Mouse (Mus musculus): ENCODE data around the gene Syt7. TPM values are rescaled to one million over a fixed set of nuclear protein-coding genes. Genes with fewer than 3 reads are reported as not detected.

Gene Syt7
- total RNA-seq (2021) = 21.6 and 27.9 TPM in 2 replicates
- long read RNA-seq, partial matches to known transcripts = 0 of 6 reads
- long read RNA-seq, other reads (novel, unspliced or antisense) = 6 of 6 reads

DNA sequence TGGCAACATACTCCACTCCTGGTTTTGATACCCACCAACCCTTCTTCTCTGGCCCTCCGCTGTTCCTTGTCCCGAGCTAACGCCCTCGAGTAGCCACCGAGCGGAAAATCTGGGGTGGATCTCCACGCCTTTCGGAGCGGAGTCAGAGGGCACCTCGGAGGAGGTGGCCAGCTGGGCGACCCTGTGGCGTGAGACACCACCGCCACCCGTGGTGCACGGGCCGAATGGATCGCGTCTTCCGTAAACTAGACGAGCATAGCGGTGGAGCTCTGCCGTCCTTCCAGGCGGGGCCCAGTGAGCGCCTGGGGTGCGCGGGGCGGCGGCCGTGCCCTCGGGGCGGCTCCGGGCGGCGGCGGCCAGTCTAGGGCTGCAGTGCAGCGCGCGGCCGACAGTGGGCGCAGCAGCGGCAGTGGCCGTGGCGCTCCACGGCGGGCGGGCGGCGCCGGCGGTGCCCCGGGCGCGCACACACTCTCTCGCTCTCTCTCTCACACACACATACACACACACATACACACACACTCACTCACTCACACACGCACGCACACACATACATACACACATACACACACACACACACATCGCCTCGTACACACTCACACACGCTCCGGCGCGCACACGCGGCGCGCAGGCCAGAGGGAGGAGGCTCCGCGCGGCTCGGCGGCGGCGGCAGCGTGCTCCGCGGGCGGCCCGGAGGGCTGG lies at the start of gene Syt7:
Gene Syt7 (plus strand): TSS at position 476 of the 699 bp plus-strand sequence.
- DNase-seq = peak; percentile 93

DNA sequence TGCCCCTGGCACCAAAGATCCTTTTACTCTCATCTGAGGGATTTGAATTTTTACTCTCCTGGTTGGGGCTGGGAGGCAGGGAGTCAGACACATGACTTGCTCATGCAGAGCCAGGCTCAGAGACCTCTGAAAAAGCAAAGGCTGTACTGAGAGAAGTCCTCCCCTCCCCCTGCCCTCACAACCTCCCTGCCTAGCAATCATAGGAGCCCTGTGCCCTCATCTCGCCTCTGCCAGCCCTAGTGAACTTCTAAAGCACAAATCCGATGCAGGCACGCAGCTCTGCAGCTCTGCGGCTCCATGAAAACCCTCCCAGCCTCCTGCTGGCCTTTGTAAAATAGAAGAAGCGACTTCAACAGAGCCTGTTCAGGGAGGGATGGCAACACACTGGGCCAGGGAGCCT lies 49.6 kb upstream of the Syt7 start:
- no peak for DNase-seq

DNA sequence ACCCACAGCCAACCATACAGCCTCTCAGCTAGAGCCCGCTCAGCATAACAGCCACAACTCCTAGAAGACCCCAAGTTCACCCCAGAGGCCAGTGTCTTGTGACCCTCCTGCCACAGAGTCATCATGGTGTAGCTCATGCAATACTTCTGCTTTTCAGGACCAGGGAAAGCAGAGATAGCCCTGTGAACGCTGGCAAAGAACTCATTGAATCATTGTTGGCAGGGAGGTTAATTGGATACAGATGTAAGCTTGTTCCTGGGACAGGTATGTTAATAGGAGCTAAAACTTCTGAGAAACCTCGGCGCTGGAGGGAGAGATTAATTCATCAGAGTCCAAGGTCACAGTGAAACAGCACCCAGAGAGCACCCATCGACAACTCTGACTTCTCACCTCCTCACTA lies 48.2 kb upstream of the Syt7 start:
- no peak for DNase-seq

DNA sequence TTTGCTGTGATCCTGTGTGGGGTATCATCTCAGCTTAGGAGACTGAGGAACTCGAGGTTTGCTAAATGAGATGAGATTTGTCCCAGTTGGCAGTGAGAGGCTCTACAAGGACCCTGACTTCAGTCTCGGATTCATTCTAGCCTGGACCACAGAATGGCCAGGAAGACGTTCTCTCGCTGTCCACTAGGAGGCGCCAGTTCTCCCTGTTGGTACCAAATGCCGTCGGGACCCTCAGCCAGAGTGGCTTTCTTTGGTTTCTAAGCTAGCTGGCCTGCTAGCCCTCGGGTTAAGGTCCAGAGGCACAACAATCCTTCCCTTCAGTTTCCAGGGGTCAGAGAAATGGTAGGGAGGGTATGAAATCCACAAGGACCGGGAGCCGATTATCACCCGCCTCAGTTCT lies 47.7 kb upstream of the Syt7 start:
- peak; percentile 59 for DNase-seq

DNA sequence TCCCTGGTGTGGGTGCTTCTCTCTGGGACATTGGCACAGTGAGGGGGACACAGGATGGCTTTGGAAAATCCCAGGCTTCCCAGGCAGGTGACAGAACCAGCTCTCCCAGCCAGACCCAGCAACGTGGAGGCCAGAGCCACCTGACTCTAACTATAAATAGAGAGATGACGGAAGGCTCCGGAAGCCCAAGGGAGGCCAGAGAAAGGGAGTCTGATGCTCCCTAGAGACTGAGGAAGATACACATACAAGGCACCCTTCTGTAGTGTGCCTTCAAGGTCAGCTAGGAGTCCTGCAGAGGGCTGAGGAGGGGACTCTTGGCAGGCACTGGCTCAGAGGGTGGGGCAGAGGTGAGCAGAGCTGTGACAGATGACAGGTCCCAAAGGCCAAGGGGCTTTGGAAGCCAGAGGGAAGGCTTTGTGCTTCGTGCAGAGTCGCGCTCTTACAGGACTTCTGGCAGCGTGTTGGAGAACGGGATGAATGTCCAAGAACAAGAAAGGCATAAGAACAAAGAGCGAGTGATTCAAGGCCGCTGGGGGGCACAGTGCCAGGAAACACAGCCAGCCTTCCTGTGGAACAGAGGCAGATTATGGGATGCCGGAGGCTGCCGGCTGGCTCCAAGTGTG lies 47.0 kb upstream of the Syt7 start:
- DNase-seq = peak; percentile 85

DNA sequence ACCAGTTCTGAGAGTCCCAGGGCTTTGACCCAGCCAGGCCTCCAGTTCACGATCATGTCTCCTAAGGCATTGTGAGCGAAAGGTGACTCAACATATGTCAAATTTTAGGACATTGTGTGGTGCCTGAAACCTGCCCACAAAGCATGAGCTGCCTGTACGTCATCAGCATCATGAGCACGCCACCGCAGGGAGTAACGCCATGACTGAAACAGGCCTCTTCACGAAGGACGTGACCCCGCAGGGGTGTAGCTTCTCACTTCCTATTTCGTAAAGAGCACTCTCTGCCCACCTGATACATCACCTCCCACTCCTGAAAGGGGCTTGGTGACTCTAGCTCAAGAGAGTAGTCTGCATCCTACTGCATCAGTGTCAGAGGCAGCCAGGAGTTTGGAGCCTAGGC lies 45.0 kb upstream of the Syt7 start:
- DNase-seq = no peak

DNA sequence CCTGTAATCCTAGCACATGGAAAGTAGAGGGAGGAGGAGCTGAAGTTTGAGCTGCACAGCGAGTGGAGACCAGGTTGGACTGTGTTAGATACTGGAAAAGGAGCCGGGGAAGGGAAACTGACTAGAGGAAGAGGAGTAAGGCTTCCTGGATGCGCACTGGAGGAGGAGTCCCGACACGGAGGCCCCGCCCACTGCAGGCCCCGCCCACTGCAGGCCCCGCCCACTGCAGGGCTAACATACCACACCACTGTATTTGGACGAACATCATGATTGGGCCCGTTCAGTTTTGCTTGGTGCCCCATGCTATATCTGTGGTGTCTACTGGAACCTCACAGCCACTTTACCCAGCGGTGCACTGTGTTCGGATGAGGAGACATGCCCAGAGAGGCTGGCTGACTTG lies 43.2 kb upstream of the Syt7 start:
- no peak for DNase-seq

DNA sequence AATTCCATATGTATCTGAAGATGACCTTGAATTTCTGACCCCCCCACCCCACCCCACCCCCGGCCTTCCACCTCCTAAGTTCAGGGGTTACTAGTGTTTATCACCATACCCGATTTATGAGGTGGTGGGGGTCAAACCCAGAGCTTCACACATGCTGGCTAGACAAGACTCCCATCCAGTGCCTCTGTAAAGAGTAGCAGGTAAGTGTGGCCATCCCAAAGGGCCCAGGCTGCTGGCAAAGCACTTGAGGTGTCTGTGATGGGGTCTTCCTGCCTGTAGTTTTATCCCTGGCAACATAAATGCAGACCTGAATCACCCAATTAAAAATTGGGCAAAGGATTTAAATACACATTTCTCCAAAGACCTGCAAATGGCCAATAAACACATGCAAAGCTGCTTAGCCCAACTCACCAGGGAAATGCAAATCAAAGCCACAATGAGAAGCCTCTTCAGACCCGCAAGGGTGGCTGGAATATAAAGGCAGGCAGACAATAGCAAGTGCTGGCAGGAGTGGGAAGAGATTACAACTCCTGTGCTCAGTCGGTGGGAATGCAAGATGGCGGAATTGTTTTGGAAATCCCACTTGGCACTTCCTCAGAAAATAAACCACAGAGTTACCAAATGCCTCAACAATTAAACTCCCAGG lies 41.1 kb upstream of the Syt7 start:
- DNase-seq = no peak

DNA sequence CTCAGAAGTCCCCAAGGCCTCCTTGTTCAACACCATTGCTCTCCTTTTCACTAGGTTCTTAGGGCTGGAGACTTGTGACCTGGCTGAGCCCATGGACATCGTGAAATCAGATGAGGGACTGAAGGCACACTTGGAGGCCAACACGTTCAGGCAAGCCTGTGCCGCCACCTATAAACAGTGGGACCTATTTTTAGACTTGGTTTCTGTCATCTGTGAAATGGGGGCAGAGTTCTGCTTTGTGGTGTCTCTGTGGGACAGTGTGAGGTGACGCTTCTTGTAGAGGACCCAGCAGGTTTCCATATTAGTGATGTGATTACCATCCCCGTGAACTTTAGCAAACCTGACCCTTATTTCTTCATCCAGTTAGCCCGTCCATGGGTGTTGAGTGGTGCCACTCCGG lies 36.7 kb upstream of the Syt7 start:
- no peak for DNase-seq

DNA sequence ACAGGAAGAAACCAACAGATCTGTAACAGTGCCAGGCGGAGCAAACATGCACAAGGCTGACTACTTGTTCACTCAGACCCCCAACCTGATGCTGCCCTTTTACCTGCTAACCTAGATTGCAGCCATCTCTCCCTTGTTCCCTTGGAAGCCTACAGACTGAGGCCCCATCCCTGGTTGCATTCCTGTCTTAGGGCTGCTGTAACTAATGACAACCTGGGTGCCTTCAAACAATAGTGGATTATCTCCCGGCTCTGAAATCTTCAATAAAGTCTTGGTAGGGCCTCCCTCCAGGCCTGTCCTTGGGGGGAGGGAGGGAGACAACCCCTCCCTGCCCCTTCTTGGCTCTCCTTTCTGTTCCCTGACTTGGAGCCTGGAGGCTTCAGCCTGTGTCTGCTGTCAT lies 34.1 kb upstream of the Syt7 start:
- DNase-seq = no peak

DNA sequence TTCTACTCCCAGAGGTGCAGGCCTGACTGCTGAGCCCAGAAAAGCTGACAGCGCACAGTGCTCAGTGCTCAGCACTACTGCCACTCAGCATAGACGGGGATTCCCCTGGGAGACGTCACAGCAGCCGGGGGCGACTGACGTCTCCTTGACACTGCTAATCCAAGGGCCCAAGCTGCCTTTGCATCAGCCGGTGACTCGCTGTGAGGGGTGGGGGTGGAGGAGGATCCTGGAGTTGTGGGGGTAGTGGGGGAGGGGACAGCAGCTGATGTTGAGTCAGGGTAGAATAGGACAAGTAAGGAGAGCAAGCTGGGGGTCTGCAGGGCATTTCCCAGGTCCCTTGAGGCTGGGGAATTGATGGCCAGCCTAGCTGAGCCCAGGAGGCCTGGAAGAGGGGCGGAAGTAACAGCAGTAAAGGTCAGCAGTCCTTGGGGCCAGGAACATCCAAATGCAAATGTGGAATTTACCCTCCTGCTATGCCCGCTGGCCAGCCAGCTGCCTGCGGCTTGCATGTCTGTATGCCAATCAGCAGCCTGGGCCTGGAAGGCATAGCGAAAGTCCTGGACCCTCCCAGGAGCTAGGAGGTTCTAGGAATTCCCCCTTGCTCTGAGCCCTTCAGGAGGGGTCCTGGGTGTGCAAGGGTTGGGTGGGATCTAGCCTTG lies 31.9 kb upstream of the Syt7 start:
- peak; percentile 38 for DNase-seq

DNA sequence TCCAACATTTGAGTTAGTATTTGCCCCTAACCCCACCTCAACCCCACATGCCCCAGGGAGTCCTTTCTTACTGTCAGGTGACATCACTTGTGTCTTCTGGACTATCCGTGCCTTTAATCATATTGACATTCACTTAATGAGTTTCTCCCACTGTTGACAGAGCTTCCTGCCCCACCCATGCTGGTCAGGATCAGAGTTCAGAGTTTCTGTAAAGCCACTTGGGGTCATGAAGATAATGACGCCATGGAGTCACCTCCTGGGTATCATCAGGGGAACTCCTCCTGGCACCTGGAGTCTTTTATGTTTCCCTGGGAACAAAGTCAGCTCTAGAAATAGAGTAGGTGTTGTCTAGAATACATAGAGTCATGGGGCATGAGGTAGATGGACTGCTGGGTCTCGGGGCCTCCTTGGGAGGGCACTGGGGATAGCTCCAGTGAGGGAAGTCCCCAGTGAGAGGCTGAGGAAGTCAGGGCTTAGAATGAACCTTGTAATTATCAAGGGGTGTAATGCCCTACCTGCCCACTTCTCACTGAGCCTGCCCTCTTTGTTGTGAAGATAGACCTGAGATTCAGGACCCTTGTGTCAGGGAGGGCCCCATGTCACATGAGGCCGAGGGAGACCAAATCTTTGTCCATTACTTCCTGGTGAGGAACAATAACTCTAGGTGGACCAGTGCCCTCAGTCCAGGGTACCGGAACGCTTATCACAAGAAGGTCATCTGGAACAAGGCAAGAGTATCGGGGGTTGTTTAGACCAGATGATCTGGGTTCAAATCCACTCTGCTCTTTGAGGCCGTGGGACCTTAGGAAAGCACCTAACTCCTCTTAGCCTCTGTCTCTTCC lies 29.6 kb upstream of the Syt7 start:
- no peak for DNase-seq

DNA sequence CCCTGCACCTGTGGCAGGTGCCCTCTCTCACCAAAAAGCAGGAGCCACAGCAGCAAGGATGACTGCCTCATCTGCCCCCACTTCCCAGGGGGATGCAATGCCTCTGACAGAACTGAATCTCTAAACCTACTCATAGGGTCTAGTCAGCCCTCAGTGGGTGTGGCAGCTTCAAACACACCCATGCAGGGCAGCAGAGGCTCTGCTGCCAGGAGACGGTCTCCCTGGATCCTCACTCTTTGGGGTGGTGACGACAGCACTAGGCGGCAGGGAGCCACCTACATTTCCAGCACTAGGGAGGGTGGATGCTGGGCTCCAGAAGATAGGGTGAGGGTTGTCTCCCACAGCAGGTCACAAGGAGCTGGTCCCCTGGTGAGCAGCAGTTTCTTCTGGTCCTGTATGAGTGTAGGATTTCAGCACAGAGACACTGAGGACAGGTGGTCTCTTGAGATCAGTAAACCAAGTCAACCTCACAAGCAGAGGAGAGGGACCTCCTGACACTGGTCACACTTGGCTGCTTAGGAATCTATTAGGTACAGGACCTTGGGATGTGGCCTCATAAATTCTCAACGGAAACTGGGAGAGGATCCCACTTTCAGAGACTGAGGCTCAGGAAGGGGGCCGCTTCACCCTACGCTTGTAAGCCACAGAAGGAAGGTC lies 26.3 kb upstream of the Syt7 start:
- DNase-seq = no peak

DNA sequence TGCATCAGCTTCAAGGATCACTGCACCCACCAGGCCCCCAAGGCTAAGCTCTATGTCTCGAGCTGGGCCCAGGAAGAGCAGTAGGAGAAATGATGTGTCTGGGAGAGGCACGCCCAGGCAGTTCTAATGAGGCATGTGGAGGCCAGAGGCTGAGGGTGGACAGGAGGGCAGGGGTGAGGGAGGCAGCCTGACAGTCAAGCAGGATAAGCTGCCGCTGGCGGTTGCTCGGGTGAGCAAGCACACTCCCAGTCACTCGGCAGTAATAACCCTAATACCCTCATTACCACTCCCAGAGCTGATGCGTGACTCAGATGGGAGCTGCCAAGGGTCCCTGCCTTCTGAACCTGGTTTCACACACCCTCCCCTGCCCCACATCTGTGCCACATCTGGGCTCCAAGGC lies 25.0 kb upstream of the Syt7 start:
- no peak for DNase-seq

DNA sequence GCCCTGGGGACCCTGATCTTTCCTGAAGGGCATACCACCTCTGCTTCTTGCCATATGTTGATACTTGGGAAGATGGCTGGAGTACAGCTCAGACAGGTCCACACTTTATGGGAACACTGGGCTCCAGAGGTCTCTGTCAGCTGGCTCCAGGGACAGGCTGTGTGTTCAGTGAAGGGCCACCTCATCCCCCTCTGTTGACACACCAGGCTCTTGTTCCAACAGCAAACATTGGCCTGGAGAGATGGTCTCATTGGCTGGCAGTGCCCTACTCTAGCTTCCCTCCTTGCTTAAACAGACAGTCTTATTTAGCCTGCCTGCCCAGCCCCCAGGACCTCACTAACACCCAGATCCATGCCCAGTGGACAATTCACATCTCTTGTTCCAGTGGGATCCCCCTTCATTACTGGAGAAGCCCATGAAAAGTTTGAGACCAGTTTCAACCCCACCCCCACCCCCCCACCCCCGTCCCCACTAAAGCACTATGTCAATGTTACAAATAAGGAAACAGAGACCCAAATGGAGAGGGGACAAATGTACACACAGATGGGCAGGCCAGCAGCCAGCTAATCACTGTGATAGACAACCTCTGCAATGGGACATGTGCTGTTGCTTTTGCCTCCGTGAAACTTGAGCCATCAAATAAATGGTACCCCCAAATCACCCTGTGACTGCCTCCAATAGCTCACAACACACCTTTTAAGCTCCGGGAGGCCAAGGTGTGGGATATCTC lies 22.6 kb upstream of the Syt7 start:
- no peak for DNase-seq

DNA sequence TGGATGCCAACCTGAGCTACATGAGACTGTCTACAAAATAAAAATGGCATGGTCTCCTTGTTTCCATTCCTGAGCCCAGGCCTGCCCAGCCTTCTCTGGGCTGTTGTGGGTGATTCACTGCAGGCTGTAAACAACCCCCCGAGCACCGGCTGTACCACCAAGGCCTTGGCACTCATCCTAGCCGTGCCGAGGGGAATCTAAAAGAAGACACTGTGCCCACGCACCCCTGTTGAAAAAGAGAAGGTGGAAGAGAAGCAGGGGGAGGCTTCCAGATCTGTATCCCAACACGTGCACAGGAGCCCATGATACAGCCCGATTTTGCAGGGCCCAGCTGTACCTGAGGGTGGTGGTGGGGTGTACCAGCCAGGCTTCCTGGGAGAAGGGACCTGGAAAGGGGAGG lies 21.1 kb upstream of the Syt7 start:
- no peak for DNase-seq

DNA sequence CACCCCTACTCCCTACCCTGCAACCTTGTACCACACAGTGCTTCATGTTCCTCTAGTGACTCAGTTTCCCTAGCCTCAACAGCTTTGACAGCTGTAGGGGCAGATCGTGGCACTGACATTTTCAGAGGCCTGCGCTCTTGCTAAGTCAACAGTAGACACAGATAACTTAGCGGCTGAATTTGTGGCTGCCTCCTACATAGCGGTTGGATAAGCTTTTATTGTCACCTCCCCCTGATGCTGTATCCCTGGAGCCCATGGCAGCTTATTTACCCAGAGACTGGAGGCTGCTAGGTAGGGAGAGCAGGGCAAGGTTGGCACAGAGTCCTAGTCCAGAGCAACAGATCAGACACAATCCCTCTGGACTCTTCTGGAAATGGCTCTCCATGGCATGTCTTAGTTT lies 19.0 kb upstream of the Syt7 start:
- DNase-seq = no peak

DNA sequence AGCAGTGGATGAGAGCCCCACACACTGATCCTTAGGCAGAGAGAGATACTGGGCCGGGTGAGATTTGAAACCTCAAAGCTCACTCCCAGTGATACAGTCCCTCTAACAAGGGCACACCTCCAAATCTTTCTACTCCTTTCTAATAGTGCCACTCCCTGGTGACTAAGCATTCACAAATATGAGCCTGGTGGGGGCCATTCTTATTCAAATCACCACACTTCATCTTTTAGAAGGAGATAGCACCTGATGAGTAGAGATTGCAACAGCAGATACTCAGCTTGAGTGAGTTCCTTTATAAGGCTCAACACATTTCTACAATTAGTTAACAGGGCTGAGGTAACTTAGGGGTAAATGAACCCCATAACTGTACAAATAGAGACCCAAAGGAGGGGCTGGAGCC lies 15.7 kb upstream of the Syt7 start:
- DNase-seq = no peak

DNA sequence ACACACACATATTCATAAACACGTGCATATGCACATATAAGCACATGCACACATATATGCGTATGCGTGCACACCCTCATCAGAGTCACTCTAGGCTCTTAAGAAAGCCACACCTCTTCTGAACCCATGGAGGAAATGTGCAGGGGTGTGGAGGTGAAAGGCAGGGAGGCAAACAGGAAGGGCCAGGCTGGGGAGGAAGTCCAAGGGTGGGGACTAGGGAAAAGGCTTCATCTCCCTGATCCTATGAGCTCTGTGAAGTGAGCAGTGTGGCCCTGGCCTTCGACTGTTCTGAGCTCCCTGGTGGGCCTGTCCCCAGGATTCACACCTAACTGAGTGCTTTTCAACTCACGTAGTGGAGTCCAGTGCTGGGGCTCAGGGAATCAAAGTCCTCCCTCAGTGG lies 13.6 kb upstream of the Syt7 start:
- DNase-seq = no peak

DNA sequence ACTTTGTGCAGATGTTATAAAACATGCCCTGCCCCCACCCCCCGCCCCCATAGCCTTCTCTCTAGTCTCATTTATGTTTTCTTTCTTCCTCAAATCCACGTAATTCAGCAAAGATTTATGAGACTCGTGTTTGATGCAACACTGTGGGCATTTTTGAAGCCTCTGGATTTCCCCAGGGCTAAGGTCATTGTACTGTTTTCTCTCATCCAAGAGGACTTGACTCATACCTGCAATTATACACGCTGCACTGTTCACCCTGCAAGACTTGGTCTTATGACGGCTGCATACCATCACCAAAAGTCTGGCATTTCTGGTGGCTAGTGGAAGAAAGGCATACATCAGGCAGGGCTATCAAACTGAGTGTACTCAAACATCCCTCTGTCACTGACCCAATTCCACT lies 8.9 kb upstream of the Syt7 start:
- DNase-seq = no peak

DNA sequence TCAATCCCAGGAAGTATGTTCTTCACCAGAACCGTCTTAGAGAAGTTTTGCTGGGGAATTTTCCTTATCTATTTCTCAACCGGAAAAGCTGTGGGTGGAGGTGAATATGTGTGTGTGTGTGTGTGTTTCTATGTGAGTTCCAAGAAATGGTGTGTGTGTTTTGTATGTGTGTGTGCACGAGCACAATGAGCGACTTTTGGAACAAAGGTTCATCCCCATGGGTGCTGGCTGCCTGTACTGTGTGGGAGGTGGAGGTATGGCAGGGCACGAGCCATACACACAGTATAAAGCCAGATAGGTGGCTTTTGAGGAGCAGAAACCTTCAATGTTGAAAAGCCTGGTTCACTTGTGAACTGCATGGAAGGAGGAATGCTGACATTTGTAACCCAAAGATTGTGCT lies 1.2 kb upstream of the Syt7 start:
- no peak for DNase-seq
